Mouse (Mus musculus) stomach, embryonic 15.5 days (tissue): ENCODE results near the gene Jade1. TPM values are rescaled to one million over a fixed set of nuclear protein-coding genes. Genes with fewer than 3 reads are reported as not detected.
A peak's percentile ranks its signal among the peaks of the same experiment; 100 is the strongest.

ENCODE experiments used
- ATAC-seq: fragments of 200-750 bp; cut with Nextera tagmentation; 2 replicates; pipeline ENCODE4 v1.8.0; 2017; ENCODE audit warnings: low read depth, moderate number of reproducible peaks, moderate TSS enrichment; ENCODE audit not compliant: insufficient read depth, low FRiP score
- H3K27ac ChIP-seq: fragments of 300-500 bp; sonication (generic); 2 replicates; pipeline ENCODE4 v1.5.1; 2015; ENCODE audit warnings: mild to moderate bottlenecking, inconsistent platforms
- H3K27me3 ChIP-seq: fragments of 300-500 bp; sonication (generic); replicated peaks from 2 replicates; pipeline ENCODE4 v1.6.1; 2015; ENCODE audit warnings: inconsistent platforms
- H3K36me3 ChIP-seq: fragments of 300-500 bp; sonication (generic); 2 replicates; pipeline ENCODE4 v1.6.1; 2015; ENCODE audit warnings: inconsistent platforms
- H3K4me1 ChIP-seq: fragments of 300-500 bp; sonication (generic); 2 replicates; pipeline ENCODE4 v1.6.1; 2015; ENCODE audit warnings: inconsistent platforms
- H3K4me2 ChIP-seq: fragments of 300-500 bp; sonication (generic); 2 replicates; pipeline ENCODE4 v1.6.1; 2015; ENCODE audit warnings: mild to moderate bottlenecking, inconsistent platforms
- H3K4me3 ChIP-seq: fragments of 300-500 bp; sonication (generic); replicated peaks from 2 replicates; pipeline ENCODE4 v1.5.1; 2015; ENCODE audit warnings: inconsistent platforms
- H3K9ac ChIP-seq: fragments of 300-500 bp; sonication (generic); 2 replicates; pipeline ENCODE4 v1.6.1; 2015; ENCODE audit warnings: inconsistent platforms
- H3K9me3 ChIP-seq: fragments of 300-500 bp; sonication (generic); 2 replicates; pipeline ENCODE4 v1.6.1; 2016; ENCODE audit warnings: inconsistent platforms
- WGBS: fragments of 180-500 bp; shearing (Covaris S2); methylation state at CpG from one replicate; pipeline ENCODE4 v1.1.7; 2015; 5-methylcytosine and 5-hydroxymethylcytosine counted together
- polyA plus RNA-seq: library from polyadenylated mRNA; unstranded; fragments of >200 nt; fragmentation: Nextera tagmentation; extraction: Ambion mirVana; gene quantifications from 2 replicates; pipeline ENCODE4 v1.2.1, GENCODE M21; 2015

Gene Jade1
- 17.0 and 17.5 TPM in 2 replicates for polyA plus RNA-seq

DNA sequence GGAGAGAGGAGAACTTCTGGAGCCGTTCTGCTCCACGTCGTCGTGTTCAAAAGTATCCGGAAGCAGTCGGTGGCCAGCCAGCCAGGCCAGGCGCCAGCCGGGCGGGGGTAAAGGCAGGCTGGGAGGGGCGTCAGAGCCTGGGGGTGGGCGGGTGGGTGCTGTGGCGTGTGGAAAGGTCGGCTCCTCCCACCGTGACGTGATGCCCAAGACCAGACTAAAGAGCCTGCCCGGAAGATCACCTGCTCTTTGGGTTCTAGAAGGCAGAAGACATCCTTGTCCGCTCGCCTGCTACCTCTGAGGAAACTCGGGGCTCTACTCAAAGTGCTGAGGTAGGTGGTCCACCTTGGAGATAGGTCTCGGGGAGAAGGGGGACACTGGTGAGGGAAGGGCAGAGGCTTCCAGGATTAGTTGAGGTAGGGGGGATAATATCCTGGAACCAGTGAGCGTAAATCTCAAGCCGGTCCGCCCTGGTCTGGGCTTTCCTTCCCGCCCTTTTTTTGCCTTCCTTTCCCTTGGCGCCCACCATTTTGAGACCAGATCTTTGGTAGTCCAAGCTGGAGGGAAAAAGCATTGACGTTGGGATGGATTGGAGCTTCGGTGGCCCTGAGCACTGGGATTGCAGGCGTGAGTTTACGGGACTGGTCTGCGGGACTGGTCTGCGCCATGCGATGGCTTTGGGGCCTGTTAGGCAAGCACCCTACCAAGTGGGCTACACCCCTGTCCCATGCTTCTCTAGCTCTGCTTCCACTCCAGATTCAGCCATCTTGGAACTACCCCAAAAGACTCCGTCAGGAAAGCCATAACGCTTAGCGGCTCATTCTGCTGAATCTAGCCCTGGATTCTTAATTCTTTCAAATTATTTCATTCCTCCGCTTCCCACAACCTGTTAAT is at the start of gene Jade1:
Gene Jade1 (plus strand): TSS at position 241 of the 891 bp plus-strand sequence.
- H3K9me3 ChIP-seq = no peaks in the 10 kb centered on the region
- ATAC-seq = no peak
- H3K27me3 ChIP-seq = no peaks in the 10 kb centered on the region
- no peak within 1 kb of the TSS for H3K9ac ChIP-seq
- no peaks in the 10 kb centered on the region for H3K4me1 ChIP-seq
- H3K27ac ChIP-seq = no peak within 1 kb of the TSS
- H3K4me2 ChIP-seq = no peak within 1 kb of the TSS
- no peaks in the 10 kb centered on the region for H3K36me3 ChIP-seq
- no peak within 1 kb of the TSS for H3K4me3 ChIP-seq
- WGBS = 96% methylated on average over 35 of the region's 36 CpGs

GRCm38 (mm10) chr3:41509441-41509840 is 46.1 kb upstream of the Jade1 start:
- WGBS = 89% methylated on average over 2 of the region's 2 CpGs
- ATAC-seq = no peak

GRCm38 (mm10) chr3:41510191-41510590 is 45.3 kb upstream of the Jade1 start:
- no peak for ATAC-seq
- Histone ChIP-seq H3K9me3 (no peaks in the 10 kb centered on the region), H3K36me3 (no peaks in the 10 kb centered on the region), H3K27ac (no peak overlapping the region), H3K4me2 (no peak overlapping the region), H3K4me3 (no peak overlapping the region), H3K27me3 (no peaks in the 10 kb centered on the region), H3K9ac (no peak overlapping the region), H3K4me1 (no peaks in the 10 kb centered on the region)
- WGBS = 79% methylated on average over 9 of the region's 9 CpGs

More at GRCm38 (mm10) chr3:41509441-41509840, 46.1 kb upstream of the Jade1 start:
- Histone ChIP-seq H3K4me1 (no peaks in the 10 kb centered on the region), H3K27ac (no peak overlapping the region), H3K36me3 (no peaks in the 10 kb centered on the region), H3K4me3 (no peak overlapping the region), H3K27me3 (no peaks in the 10 kb centered on the region), H3K9me3 (no peaks in the 10 kb centered on the region), H3K9ac (no peak overlapping the region), H3K4me2 (no peak overlapping the region)

DNA sequence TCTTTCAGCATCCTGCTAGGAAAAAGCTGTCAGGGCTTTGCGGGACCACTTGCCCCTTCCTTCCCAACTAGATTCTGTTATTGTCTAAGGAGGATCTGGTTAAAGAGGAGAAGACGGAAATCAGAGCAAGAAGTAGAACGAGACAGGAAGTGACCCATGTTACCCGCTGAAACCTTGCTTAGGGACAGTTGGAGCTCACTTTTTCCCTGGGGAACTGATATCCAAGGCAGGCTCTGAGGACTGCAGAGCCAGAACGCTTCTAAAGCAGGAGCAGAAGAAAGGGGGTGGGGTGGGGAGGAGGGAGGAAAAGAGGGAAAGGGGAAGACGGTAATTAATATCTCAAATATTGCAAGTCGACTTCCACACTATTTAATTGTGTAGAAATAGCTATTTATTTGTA is 44.8 kb upstream of the Jade1 start:
- H3K36me3 ChIP-seq = no peaks in the 10 kb centered on the region
- ATAC-seq = no peak
- no peak overlapping the region for H3K4me2 ChIP-seq
- H3K9me3 ChIP-seq = no peaks in the 10 kb centered on the region
- H3K4me3 ChIP-seq = no peak overlapping the region
- H3K27ac ChIP-seq = no peak overlapping the region
- no peak overlapping the region for H3K9ac ChIP-seq
- 63% methylated on average over 7 of the region's 7 CpGs for WGBS
- H3K4me1 ChIP-seq = no peaks in the 10 kb centered on the region
- no peaks in the 10 kb centered on the region for H3K27me3 ChIP-seq

GRCm38 (mm10) chr3:41514003-41514402 is 41.5 kb upstream of the Jade1 start:
- H3K4me2 ChIP-seq = no peak overlapping the region
- ATAC-seq = no peak
- H3K9me3 ChIP-seq = no peaks in the 10 kb centered on the region
- H3K4me3 ChIP-seq = no peak overlapping the region
- 71% methylated on average over 5 of the region's 5 CpGs for WGBS
- H3K27me3 ChIP-seq = no peaks in the 10 kb centered on the region
- no peak overlapping the region for H3K27ac ChIP-seq
- H3K36me3 ChIP-seq = no peaks in the 10 kb centered on the region
- no peak overlapping the region for H3K9ac ChIP-seq
- H3K4me1 ChIP-seq = no peaks in the 10 kb centered on the region

DNA sequence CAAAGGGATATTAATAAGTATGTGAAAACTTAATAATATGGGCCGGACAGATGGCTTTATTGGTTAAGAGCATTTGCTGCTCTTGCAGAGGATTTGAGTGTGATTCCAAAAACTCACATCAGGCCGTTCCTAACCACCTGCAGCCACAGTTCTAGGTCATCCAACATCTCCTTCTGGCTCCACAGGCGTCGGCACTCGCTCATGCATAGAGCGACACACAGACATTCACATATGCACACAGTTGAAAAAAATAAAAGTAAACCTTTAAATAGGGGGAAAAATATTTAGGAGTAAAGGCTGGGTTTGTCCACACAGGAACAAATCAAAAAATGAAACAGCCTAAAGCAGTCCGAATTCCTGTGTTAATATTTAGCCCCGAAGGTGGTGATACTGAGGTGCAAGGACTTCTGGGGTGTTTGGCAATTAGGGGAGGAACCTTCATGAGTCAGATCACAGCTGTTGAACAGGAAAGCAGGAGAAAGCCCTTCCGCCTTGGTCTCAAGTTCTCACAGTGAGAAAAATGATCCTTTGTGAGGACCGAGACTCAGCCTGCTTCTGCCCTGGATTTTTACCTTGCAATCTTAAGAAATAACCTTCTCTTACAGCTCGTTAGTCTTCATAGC is 40.7 kb upstream of the Jade1 start:
- Histone ChIP-seq H3K4me1 (no peaks in the 10 kb centered on the region), H3K9ac (no peak overlapping the region), H3K9me3 (no peaks in the 10 kb centered on the region), H3K27ac (peak overlapping the region; percentile 36; the same call in 1 of the 2 replicates), H3K4me3 (no peak overlapping the region), H3K4me2 (no peak overlapping the region), H3K27me3 (no peaks in the 10 kb centered on the region), H3K36me3 (no peaks in the 10 kb centered on the region)
- 64% methylated on average over 11 of the region's 11 CpGs for WGBS
- no peak for ATAC-seq

GRCm38 (mm10) chr3:41516961-41517518 is 38.5 kb upstream of the Jade1 start:
- H3K9ac ChIP-seq = no peak overlapping the region
- H3K36me3 ChIP-seq = no peaks in the 10 kb centered on the region
- H3K27me3 ChIP-seq = no peaks in the 10 kb centered on the region
- no peaks in the 10 kb centered on the region for H3K4me1 ChIP-seq
- no peak for ATAC-seq
- no peak overlapping the region for H3K4me3 ChIP-seq
- WGBS = 73% methylated on average over 8 of the region's 8 CpGs
- no peaks in the 10 kb centered on the region for H3K9me3 ChIP-seq
- H3K4me2 ChIP-seq = no peak overlapping the region
- H3K27ac ChIP-seq = no peak overlapping the region

GRCm38 (mm10) chr3:41520925-41521324 is 34.6 kb upstream of the Jade1 start:
- no peaks in the 10 kb centered on the region for H3K4me1 ChIP-seq
- ATAC-seq = no peak
- whole genome bisulfite sequencing = 86% methylated on average over 4 of the region's 4 CpGs

DNA sequence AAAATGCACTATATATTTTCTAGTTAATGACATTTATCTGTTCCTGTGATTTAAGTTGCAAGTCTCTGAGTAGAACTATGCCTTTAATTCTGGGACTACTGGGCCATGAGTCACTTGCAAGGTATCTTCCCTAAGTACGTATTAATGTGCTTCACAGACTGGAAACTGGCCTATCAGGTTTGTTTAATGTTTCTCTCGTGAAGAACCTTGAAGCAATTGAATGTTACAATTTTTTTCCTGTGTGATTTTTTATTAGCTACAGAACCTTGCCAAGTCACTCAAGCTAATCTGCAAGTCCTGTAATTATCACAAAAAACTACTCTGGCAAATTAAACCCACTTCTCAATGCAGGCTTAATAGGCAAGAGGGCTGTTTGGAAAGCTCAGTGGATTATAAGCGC is 33.8 kb upstream of the Jade1 start:
- Histone ChIP-seq H3K27ac (peak overlapping the region; percentile 70; the same call in 1 of the 2 replicates), H3K9me3 (no peaks in the 10 kb centered on the region), H3K4me2 (0 out of 2 replicates have a peak overlapping the region, but pooled peaks have one; percentile 29), H3K27me3 (no peaks in the 10 kb centered on the region), H3K9ac (no peak overlapping the region), H3K36me3 (no peaks in the 10 kb centered on the region), H3K4me1 (no peaks in the 10 kb centered on the region), H3K4me3 (no peak overlapping the region)
- ATAC-seq = 0 out of 2 replicates have a peak, but pooled peaks have one; percentile 45
- 48% methylated on average over 3 of the region's 3 CpGs for WGBS

More at GRCm38 (mm10) chr3:41520925-41521324, 34.6 kb upstream of the Jade1 start:
- Histone ChIP-seq H3K4me3 (no peak overlapping the region), H3K9me3 (no peaks in the 10 kb centered on the region), H3K9ac (no peak overlapping the region), H3K27me3 (no peaks in the 10 kb centered on the region), H3K27ac (no peak overlapping the region), H3K4me2 (no peak overlapping the region), H3K36me3 (no peaks in the 10 kb centered on the region)

- Histone ChIP-seq H3K4me2 (peak overlapping the region; percentile 29; the same call in 1 of the 2 replicates), H3K9me3 (no peaks in the 10 kb centered on the region), H3K27ac (peak overlapping the region; percentile 70), H3K4me1 (no peaks in the 10 kb centered on the region), H3K9ac (no peak overlapping the region), H3K27me3 (no peaks in the 10 kb centered on the region), H3K4me3 (no peak overlapping the region), H3K36me3 (no peaks in the 10 kb centered on the region)
- WGBS = 31% methylated on average over 18 of the region's 18 CpGs
- ATAC-seq = peak; percentile 84
These were observed 33.1 kb upstream of the Jade1 start for GRCm38 (mm10) chr3:41522226-41523005.

- Histone ChIP-seq H3K9ac (no peak overlapping the region), H3K36me3 (no peaks in the 10 kb centered on the region), H3K27me3 (no peaks in the 10 kb centered on the region), H3K27ac (0 out of 2 replicates have a peak overlapping the region, but pooled peaks have one; percentile 70), H3K4me1 (no peaks in the 10 kb centered on the region), H3K4me3 (no peak overlapping the region), H3K9me3 (no peaks in the 10 kb centered on the region), H3K4me2 (no peak overlapping the region)
- no peak for ATAC-seq
- WGBS = 47% methylated on average over 2 of the region's 2 CpGs
These were observed 32.5 kb upstream of the Jade1 start for GRCm38 (mm10) chr3:41523006-41523375.
